Mouse (Mus musculus) 3134 (cell line): ENCODE results near the gene Prr13.

ENCODE experiments used
- DNase-seq: peaks from one replicate; pipeline ENCODE4 v3.0.0-alpha.2; 2011; ENCODE audit warnings: low spot score; ENCODE audit not compliant: insufficient read length; ENCODE audit errors: extremely low read depth

Gene Prr13

DNA sequence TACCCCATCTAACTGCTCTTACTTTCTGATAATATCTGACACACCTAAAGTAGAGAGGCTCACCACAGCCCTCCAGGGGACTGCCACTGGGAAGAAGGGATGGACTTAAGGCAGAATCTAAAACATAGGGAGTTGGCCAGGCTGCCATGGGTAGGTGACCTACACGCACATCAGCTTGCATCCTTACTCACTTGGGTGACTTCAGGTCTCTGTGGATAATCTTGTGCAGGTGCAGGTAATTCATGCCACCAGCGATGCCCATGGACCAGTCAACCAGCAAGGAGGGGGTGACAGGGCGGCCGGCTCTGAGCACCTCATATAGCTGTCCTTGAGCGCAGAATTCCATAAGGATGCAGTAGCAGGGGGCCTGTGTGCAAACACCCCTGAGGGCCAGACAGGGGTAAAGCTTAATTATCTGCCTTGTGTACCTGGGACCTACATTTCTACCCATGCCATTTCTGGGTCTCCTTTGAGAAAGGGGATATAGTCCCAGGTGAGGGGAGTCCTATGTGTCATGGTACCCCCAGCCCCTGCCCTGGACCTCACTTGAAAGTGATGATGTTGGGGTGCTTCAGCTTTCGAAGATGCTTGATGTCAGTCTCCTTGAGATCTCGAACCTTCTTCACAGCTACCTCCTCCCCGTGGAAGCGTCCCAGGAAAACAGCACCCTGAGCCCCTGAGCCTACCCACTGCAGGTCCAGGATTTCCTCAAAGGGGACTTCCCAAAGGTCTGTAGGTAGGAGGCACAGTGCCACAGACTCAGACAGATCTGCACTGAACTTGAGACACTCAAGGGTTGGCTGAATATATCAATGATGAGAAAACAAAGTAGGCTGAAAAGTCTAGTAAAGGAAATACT lies 45.3 kb downstream of the Prr13 start:
- no peak for DNase-seq

DNA sequence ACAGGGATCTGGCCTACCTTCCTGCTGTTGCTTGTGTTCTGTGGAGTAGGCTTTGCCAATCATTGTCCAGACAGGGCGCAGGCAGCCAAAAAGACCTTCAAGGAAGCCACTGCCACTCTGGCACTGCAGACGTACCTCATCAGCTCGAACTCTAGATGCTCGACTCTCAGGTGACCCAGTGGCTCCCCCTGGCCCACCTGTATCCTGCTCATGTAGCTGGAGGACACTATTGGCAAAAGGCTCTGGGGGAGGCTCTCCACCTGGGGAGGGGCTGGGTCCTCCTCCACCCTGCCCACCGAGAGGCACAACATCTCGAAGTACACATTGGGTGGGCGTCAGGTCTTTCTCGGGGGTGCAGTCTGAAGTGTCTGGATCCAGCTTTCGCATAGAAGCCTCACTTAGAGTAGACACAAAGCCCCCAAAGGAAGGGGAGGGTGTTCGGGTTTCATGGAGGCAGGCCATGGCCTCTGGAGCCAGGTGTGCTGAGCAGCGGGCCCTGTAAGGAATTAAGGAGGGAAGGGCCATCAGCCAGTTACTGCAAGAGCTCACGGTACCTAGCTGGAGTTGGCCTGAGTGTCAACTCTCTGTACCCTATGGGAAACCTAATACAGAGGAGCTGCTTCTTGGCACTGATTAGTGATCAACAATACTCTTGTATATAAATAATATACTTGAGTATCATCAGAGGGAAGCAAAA lies 46.4 kb downstream of the Prr13 start:
- DNase-seq, result no peak

DNA sequence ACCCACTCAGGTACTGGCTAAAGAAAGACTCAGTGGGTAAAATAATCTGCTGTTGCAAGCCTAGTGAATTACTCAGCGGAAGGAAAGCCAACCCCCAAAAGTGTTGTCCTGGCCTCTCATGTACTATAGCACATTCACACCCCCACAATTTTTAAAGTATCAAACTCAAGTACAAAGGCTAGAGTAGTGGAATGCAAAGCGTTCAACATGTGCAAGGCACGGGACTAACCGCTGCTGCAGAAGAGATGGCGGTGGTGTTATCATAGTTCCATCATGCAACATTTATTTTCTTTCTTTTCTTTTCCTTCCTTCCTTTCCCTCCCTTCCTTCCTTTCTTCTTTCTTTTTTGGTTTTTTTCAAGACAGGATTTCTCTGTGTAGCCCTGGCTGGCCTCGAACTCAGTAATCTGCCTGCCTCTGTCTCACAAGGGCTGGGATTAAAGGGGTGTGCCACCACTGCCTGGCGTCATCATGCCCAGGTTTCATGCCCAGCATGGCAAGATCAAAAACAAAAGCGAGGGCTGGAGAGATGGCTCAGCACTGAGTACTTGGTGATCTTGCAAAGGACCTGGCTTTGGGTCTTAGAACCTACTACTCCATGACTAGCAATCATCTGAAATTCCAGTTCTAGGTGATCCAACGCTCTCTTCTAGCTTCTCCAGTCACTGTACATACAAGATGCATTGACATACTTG lies 47.1 kb downstream of the Prr13 start:
- DNase-seq, result no peak

DNA sequence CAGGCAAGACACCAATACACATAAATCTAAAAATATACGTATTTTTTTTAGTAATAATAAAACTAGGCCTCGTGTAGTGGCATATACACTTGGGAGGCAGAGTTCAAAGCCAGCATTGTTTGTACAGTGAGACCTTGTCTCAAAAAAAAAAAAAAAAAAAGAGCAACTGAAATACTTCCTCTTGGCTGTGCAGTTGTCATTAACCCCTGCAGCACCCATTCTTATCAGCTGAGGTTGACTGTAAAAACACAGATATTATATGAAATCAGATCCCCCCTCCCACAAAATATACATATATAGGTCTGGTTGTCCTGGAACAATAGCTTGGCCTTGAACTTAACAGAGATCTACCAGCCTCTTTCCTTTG lies 47.6 kb downstream of the Prr13 start:
- DNase-seq, result no peak

DNA sequence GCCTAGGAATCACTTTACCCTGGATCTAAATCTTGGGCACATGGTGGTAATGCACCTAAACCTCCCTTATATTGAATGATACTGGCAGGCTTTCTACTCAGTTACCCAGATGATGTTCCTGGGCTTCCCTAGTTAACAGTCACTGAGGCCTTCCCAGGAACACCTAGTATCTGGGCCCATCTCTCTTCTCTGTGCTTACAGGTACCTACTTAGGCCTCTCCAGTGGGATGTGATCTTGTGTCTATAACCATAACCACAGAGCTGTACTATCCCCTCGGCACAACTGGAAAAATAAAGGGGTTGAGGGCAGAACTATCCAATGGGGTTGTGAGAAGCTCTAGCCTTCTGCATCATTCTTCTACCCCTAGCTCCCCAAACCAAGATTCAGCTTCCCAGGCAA lies 48.0 kb downstream of the Prr13 start:
- DNase-seq, result no peak

DNA sequence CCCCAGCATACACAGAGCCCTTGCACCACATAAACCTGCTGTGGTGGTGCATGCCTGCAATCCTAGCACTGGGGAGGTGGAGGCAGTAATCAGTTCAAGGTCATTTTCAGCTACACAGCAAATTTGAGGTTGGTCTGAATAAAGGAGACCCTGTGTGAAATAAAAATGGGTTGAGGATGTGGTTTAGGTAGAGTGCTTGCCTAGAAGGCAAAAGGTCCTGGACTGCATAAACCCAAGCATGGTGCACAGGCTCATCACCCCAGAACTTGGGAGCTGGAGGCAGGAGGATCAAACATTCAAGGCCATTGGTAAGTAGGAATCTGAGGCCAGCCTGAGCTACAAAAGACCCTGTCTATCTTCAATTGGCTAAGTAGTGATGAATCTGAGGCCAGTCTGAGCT lies 48.7 kb downstream of the Prr13 start:
- DNase-seq, result no peak

DNA sequence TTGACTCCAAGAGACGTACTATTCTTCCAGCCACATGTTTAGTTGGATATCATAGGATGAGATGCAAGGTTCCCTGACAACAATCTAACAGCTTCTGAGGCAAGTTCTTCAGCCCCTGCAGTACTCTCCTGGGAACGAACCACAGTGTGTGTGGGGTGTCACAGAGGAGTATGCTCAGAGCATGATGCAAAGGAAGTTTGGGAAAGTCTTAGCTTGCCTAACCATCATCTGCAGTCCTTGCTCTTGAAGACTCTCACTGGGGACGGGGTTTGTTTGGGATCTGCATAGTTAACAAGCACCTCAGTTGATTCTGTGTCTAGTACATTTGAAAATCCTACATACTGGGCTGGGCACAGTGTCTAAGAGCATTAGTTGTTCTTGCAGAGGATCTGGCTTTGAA lies 49.5 kb downstream of the Prr13 start:
- DNase-seq, result no peak

DNA sequence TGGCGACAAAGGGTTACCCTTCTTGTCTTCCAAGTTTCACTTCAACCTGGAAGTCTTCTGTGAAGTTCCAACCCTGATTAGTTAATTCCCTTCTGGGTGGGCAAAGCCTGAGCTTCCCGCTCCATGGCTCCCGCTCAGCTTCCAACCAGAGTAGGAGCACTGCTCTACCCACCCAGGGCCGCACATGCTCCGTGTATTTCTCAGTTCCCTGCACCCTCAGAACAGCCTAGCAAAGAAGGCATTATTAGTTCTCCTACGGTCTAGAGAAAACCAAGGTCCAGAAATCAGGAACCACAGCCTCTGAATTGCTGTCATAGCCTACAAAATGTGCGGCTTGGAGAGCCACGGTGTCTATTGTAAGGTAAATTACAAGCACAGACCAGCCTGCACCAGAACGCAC lies 51.3 kb downstream of the Prr13 start:
- DNase-seq, result no peak

DNA sequence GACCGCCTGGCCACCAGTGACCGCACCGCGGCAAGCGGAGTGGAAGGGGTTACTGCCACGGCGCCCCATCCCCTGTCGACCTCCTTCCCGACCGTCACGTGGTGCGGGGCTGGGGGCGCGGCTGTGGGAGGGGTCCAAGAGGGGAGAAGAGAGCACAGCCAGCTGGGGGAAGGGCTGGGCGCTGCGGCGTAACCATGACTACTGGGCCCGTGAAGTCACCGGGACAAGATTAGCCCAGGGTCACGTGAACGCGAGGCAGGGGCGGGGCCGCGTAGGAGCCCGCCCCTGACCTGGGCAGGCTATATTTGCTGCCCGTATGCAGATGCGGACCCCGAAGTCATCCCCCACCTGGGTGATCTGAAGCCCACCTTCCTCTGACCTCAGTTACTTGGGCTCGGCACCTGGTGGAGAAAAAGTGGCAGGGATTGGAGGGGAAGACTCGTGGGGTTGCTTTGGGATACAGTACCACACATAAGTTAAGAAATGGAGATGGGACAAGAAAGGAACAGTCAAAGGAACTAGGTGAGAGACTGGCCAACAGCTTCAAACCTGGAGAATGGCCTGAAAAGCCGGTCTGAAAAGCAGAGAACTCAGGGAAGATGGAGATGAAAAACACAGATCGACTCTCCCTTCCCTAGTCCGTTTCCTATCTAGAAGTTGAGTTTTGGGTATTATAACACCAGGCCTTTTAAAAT lies 51.9 kb downstream of the Prr13 start:
- DNase-seq, result peak; percentile 62

DNA sequence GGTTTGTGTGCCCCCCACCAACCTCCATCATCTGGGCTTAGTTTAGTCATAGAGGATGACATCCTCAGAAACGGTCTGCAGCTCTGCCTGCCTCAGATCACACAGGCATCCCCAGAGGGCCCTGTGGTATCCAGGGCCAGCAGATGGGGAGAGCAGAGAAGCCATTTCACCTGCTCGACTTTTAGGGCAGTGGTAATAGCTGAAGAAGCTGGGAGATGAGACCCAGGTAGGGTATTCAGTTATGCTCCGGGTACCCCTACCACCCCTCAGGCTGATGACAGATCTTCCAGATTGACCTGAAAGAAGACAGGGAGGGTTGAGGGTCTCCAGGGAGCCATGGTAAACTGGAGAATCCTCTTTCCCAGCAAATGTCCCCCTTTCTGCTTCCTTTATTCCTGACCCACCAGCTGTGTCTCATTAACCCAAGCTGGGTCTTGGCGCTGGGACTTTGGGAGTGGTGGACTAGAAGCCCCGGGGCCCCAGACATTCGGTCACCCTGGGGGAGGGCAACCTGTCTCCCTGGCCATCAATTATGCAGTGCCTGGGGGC lies 52.5 kb downstream of the Prr13 start:
- no peak for DNase-seq

DNA sequence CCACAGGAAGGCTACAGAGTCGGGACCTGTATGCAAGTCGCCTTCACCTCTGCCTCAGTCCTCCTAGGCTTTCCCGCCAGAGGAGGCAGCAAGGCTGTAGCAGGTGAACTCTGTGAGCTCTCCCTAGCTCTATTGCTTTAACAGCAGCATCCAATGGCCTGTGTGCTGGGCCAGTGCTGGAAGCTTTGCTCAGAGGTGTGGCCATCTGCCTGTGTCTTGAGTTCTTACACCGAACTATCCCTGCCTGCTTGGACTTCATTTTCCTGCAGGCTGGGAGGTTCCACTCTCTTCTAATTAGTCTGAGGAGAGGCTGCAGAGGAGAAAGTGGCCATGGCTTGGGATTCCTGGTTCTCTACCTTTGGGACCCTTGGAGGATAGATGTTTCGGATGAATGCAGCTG lies 53.2 kb downstream of the Prr13 start:
- no peak for DNase-seq
